Mouse (Mus musculus) G1E (cell line): ENCODE data around the gene Trem1. TPM values are rescaled to one million over a fixed set of nuclear protein-coding genes. Genes with fewer than 3 reads are reported as not detected.

Source experiments
- ATAC-seq: 2 replicates; pipeline ENCODE4 v1.8.0; 2016; ENCODE audit warnings: mild to moderate bottlenecking; ENCODE audit not compliant: insufficient number of reproducible peaks, poor library complexity, low FRiP score, severe bottlenecking; ENCODE audit errors: extremely low read depth
- DNase-seq: peaks from one replicate; pipeline ENCODE4 v3.0.0; 2012; ENCODE audit warnings: low spot score
- H3K27me3 ChIP-seq: 2 replicates; pipeline ENCODE4 v1.6.1; 2012; ENCODE audit warnings: mild to moderate bottlenecking, low read length, inconsistent platforms; ENCODE audit not compliant: insufficient read depth
- H3K36me3 ChIP-seq: replicated peaks from 2 replicates; pipeline ENCODE3; 2012; ENCODE audit warnings: mild to moderate bottlenecking, inconsistent platforms
- H3K4me1 ChIP-seq: 2 replicates; pipeline ENCODE4 v1.6.1; 2012; ENCODE audit warnings: low read depth, low read length, inconsistent platforms, mixed read lengths; ENCODE audit not compliant: insufficient read depth
- H3K4me3 ChIP-seq: 2 replicates; pipeline ENCODE4 v1.5.1; 2012; ENCODE audit warnings: low read depth, mild to moderate bottlenecking, inconsistent platforms, low read length, moderate library complexity, mixed read lengths
- H3K9me3 ChIP-seq: replicated peaks from 2 replicates; pipeline ENCODE4 v1.6.1; 2012; ENCODE audit warnings: inconsistent platforms
- CTCF ChIP-seq: IDR thresholded peaks from 2 replicates; pipeline ENCODE4 v1.5.1; 2012; ENCODE audit warnings: low read depth, low read length, inconsistent platforms, mixed read lengths
- GATA1 ChIP-seq: IDR thresholded peaks from 2 replicates; pipeline ENCODE4 v1.6.1; 2012; ENCODE audit warnings: borderline replicate concordance, low read length, inconsistent platforms, mixed read lengths
- GATA2 ChIP-seq: IDR thresholded peaks from 2 replicates; pipeline ENCODE4 v1.6.1; 2012; ENCODE audit warnings: low read depth, low read length, inconsistent platforms, borderline replicate concordance
- POLR2AphosphoS5 ChIP-seq: IDR thresholded peaks from 2 replicates; pipeline ENCODE4 v1.6.1; 2012; ENCODE audit warnings: low read depth, low read length, inconsistent platforms; ENCODE audit not compliant: insufficient replicate concordance
- TAL1 ChIP-seq: conservative IDR thresholded peaks from 2 replicates; pipeline ENCODE4 v1.6.1; 2012; ENCODE audit warnings: low read depth, low read length, inconsistent platforms, mixed read lengths
- polyA plus RNA-seq: library from polyadenylated mRNA; stranded (reverse); fragments of >175 nt; gene quantifications from 2 replicates; pipeline ENCODE4 v1.2.3, GENCODE M21; 2012
- total RNA-seq, 2 experiments: library from RNA; stranded (forward) in 1 of 2; stranded (reverse) in 1 of 2; fragments of 200-1000 nt in 1 of 2; fragments of >200 nt in 1 of 2; fragmentation: Nextera tagmentation in 1 of 2; gene quantifications; 2 replicates each; pipeline ENCODE4 v1.2.3; 2014 to 2017

Gene Trem1
- total and polyA plus RNA-seq, 3 experiments = 0.05 TPM; not detected in 2

GRCm38 (mm10) chr17:48230680-48231079 lies 1.9 kb upstream of the Trem1 start:
- Histone ChIP-seq H3K4me1 (no peaks in the 10 kb centered on the region), H3K4me3 (no peak overlapping the region), H3K27me3 (peaks cover 12% of the 10 kb centered on the region; the same call in 1 of the 2 replicates), H3K9me3 (no peaks in the 10 kb centered on the region), H3K36me3 (no peaks in the 10 kb centered on the region)
- no peak for ATAC-seq
- DNase-seq = no peak
- TF ChIP-seq POLR2AphosphoS5 = no peak
- TF ChIP-seq TAL1 = no peak
- TF ChIP-seq GATA2 = no peak
- TF ChIP-seq CTCF = no peak
- TF ChIP-seq GATA1 = no peak

GRCm38 (mm10) chr17:48233789-48234188 lies 1.2 kb downstream of the Trem1 start:
- no peak overlapping the region for H3K4me3 ChIP-seq
- ATAC-seq = no peak

DNA sequence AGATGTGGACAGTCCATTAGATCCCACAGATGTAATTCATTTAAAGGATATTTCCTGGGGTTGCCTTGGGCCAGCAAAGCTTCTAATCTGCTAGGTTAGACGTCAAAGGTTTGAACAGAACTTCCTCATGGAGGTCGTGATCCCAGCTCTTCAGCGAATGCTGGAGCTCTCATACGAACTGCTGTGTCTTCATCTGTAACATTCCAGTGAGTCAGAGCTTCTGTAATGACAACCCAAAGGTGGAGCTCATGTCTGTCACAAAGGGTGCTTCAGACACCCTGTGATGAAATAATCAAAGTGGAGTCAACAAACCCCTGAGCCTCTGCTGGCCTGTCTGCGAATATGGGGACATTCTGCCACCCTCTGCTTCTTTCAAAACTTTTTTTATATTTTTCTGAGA lies 2.0 kb downstream of the Trem1 start:
- DNase-seq = no peak
- ATAC-seq = no peak
- Histone ChIP-seq H3K9me3 (no peaks in the 10 kb centered on the region), H3K4me1 (no peaks in the 10 kb centered on the region), H3K4me3 (no peak overlapping the region), H3K27me3 (peaks cover 11% of the 10 kb centered on the region), H3K36me3 (no peaks in the 10 kb centered on the region)
- no peak for TF ChIP-seq CTCF
- no peak for TF ChIP-seq GATA1
- TF ChIP-seq GATA2 = no peak
- TF ChIP-seq POLR2AphosphoS5 = no peak
- no peak for TF ChIP-seq TAL1

More at GRCm38 (mm10) chr17:48233789-48234188, 1.2 kb downstream of the Trem1 start:
- DNase-seq = no peak
- H3K9me3 ChIP-seq = no peaks in the 10 kb centered on the region
- H3K4me1 ChIP-seq = no peaks in the 10 kb centered on the region
- H3K36me3 ChIP-seq = no peaks in the 10 kb centered on the region
- no peak for TF ChIP-seq GATA1
- no peak for TF ChIP-seq TAL1
- TF ChIP-seq POLR2AphosphoS5 = no peak
- TF ChIP-seq GATA2 = no peak
- TF ChIP-seq CTCF = no peak
- peaks cover 14% of the 10 kb centered on the region for H3K27me3 ChIP-seq

DNA sequence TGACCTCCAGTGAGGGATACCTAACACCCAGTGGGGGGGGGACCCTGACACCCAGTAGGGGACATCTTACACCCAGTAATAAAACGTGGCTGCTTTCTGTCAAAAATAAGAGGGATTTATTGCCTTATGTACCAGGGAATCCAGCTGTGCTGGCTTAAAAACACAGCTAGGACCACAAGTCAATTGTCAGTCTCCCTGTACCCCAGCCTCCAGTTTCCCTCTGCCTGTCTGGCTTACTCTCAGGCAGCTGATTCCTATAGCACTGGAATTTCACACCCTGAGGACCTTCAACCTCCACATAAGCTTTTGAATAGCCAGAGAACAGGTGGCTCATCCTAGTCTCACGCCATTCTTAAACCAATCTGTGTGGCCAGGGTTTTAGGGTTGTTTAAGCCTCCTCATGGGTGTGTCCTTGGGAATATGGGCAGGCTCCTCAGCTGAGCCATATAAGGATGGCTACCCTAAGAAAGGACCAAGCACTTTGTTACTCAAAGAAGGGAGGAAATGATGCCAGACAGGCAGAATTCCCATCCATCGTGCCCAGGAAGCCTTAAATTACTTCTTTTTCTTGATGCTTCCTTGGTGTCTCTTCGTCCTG lies 3.3 kb downstream of the Trem1 start:
- Histone ChIP-seq H3K27me3 (peaks cover 11% of the 10 kb centered on the region), H3K9me3 (no peaks in the 10 kb centered on the region), H3K36me3 (no peaks in the 10 kb centered on the region), H3K4me3 (no peak overlapping the region), H3K4me1 (no peaks in the 10 kb centered on the region)
- ATAC-seq (no peak), DNase-seq (no peak)
- TF ChIP-seq POLR2AphosphoS5 = no peak
- TF ChIP-seq CTCF = no peak
- no peak for TF ChIP-seq TAL1
- TF ChIP-seq GATA1 = no peak
- TF ChIP-seq GATA2 = no peak

DNA sequence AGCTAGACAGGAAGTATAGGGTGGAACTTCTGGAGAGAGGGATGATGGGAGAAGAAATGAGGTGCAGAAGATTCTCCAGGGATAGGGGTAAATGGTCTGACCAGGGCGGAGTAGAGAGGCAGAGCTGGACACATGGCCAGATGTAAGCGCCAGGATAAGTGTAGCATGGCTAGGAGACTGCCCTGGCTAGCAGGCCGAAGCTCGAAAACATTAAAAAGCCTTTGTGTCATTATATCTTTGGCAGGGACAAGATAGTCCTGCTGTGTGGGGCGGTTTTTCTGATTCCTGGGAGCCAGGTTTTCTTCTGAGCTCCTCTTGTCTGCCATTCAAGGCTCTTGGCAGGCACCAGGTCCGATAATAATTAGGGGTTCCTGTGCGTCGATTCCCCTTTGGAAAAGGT lies 5.1 kb downstream of the Trem1 start:
- no peak for ATAC-seq

GRCm38 (mm10) chr17:48247221-48247928 lies 14.8 kb downstream of the Trem1 start, which contains the start of gene Trem3:
Trem3 (plus strand) TSS chr17:48247777.
- DNase-seq = no peak

More for the DNA sequence above, 5.1 kb downstream of the Trem1 start:
- no peak for DNase-seq
- Histone ChIP-seq H3K4me1 (0 out of 2 replicates have a peak, but pooled peaks cover 6% of the 10 kb centered on the region), H3K27me3 (peaks cover 13% of the 10 kb centered on the region), H3K36me3 (no peaks in the 10 kb centered on the region), H3K4me3 (no peak overlapping the region), H3K9me3 (no peaks in the 10 kb centered on the region)
- TF ChIP-seq TAL1 (no peak), GATA2 (no peak), GATA1 (no peak), CTCF (no peak), POLR2AphosphoS5 (no peak)

More at GRCm38 (mm10) chr17:48247221-48247928, 14.8 kb downstream of the Trem1 start, which contains the start of gene Trem3:
- no peak for TF ChIP-seq GATA1
- no peak for TF ChIP-seq GATA2
- TF ChIP-seq CTCF = no peak
- no peak for TF ChIP-seq TAL1
- TF ChIP-seq POLR2AphosphoS5 = no peak
- H3K4me1 ChIP-seq = peaks cover 5% of the 10 kb centered on the region
- peaks cover 45% of the 10 kb centered on the region for H3K36me3 ChIP-seq
- H3K9me3 ChIP-seq = no peaks in the 10 kb centered on the region
- H3K4me3 ChIP-seq = no peak within 1 kb of the TSS
- H3K27me3 ChIP-seq = no peaks in the 10 kb centered on the region
- ATAC-seq = no peak
